Mouse (Mus musculus): ENCODE results near the gene Slc34a1. TPM values are rescaled to one million over a fixed set of nuclear protein-coding genes. Genes with fewer than 3 reads are reported as not detected.

The Slc34a1 gene
- polyA plus RNA-seq, 1 experiment from 2014 or later: not detected

GRCm38 (mm10) chr13:55413333-55413732 lies 15.3 kb downstream of the Slc34a1 start:
- H3K4me2 ChIP-seq: no peak overlapping the region
- H3K4me1 ChIP-seq (ENCODE audit: control insufficient read depth, insufficient read depth, low read length): peaks cover 4% of the 10 kb centered on the region; the same call in 1 of the 2 replicates
- ATAC-seq (ENCODE audit: low FRiP score) (no peak), DNase-seq (ENCODE audit: low spot score, missing footprints) (peak; percentile 4)
- H3K4me3 ChIP-seq (ENCODE audit: low read depth, low read length): no peak overlapping the region
- no peak overlapping the region for H3K9ac ChIP-seq (ENCODE audit: low read length)
- peaks cover 16% of the 10 kb centered on the region for H3K27me3 ChIP-seq (ENCODE audit: control insufficient read depth, insufficient read depth, low read length)
- WGBS: 87% methylated on average over 12 of the region's 12 CpGs
- H3K27ac ChIP-seq (ENCODE audit: low read depth, low read length): no peak overlapping the region
- H3K36me3 ChIP-seq (ENCODE audit: control insufficient read depth, insufficient read depth, low read length): no peaks in the 10 kb centered on the region
- H3K9me3 ChIP-seq (ENCODE audit: control insufficient read depth, low read length): no peaks in the 10 kb centered on the region

- Histone ChIP-seq H3K4me1 (ENCODE audit: control insufficient read depth, insufficient read depth, low read length) (peaks cover 4% of the 10 kb centered on the region; the same call in 1 of the 2 replicates), H3K4me3 (ENCODE audit: low read depth, low read length) (peak within 1 kb of the TSS; percentile 29), H3K36me3 (ENCODE audit: control insufficient read depth, insufficient read depth, low read length) (no peaks in the 10 kb centered on the region), H3K27me3 (ENCODE audit: control insufficient read depth, insufficient read depth, low read length) (peaks cover 30% of the 10 kb centered on the region), H3K9me3 (ENCODE audit: control insufficient read depth, low read length) (no peaks in the 10 kb centered on the region), H3K27ac (ENCODE audit: low read depth, low read length) (no peak within 1 kb of the TSS), H3K9ac (ENCODE audit: low read length) (peak within 1 kb of the TSS; percentile 48; the same call in 1 of the 2 replicates), H3K4me2 (peak within 1 kb of the TSS; percentile 60)
- ATAC-seq (ENCODE audit: low FRiP score) (peak; percentile 27; the same call in 1 of the 2 replicates), DNase-seq (ENCODE audit: low spot score, missing footprints) (peak; percentile 90)
- 8% methylated on average over 41 of the region's 41 CpGs for WGBS
Observed at GRCm38 (mm10) chr13:55414743-55415380, 16.9 kb downstream of the Slc34a1 start, which contains the start of gene Pfn3. Pfn3 (minus strand) TSS chr13:55415232.

- Histone ChIP-seq H3K27ac (ENCODE audit: low read depth, low read length) (no peak overlapping the region), H3K27me3 (ENCODE audit: control insufficient read depth, insufficient read depth, low read length) (peaks cover 53% of the 10 kb centered on the region), H3K4me2 (no peak overlapping the region), H3K4me3 (ENCODE audit: low read depth, low read length) (no peak overlapping the region), H3K9ac (ENCODE audit: low read length) (no peak overlapping the region), H3K9me3 (ENCODE audit: control insufficient read depth, low read length) (no peaks in the 10 kb centered on the region), H3K4me1 (ENCODE audit: control insufficient read depth, insufficient read depth, low read length) (peaks cover 6% of the 10 kb centered on the region), H3K36me3 (ENCODE audit: control insufficient read depth, insufficient read depth, low read length) (no peaks in the 10 kb centered on the region)
- WGBS: 16% methylated on average over 12 of the region's 12 CpGs
- ATAC-seq (ENCODE audit: low FRiP score) (peak; percentile 75), DNase-seq (ENCODE audit: low spot score, missing footprints) (peak; percentile 98)
Observed at GRCm38 (mm10) chr13:55418004-55418403, 20.0 kb downstream of the Slc34a1 start.

GRCm38 (mm10) chr13:55419142-55419541 lies 21.2 kb downstream of the Slc34a1 start:
- Histone ChIP-seq H3K27me3 (ENCODE audit: control insufficient read depth, insufficient read depth, low read length) (peaks cover 52% of the 10 kb centered on the region), H3K36me3 (ENCODE audit: control insufficient read depth, insufficient read depth, low read length) (no peaks in the 10 kb centered on the region), H3K9ac (ENCODE audit: low read length) (no peak overlapping the region), H3K27ac (ENCODE audit: low read depth, low read length) (no peak overlapping the region), H3K4me2 (no peak overlapping the region), H3K9me3 (ENCODE audit: control insufficient read depth, low read length) (no peaks in the 10 kb centered on the region), H3K4me3 (ENCODE audit: low read depth, low read length) (no peak overlapping the region), H3K4me1 (ENCODE audit: control insufficient read depth, insufficient read depth, low read length) (peaks cover 6% of the 10 kb centered on the region)
- no peak for ATAC-seq (ENCODE audit: low FRiP score)
- 90% methylated on average over 5 of the region's 5 CpGs for WGBS
- no peak for DNase-seq (ENCODE audit: low spot score, missing footprints)

- ATAC-seq (ENCODE audit: low FRiP score): no peak
- peaks cover 2% of the 10 kb centered on the region; the same call in 1 of the 2 replicates for H3K4me1 ChIP-seq (ENCODE audit: control insufficient read depth, insufficient read depth, low read length)
- 34% methylated on average over 51 of the region's 51 CpGs for WGBS
- no peak overlapping the region for H3K9ac ChIP-seq (ENCODE audit: low read length)
- no peak overlapping the region for H3K27ac ChIP-seq (ENCODE audit: low read depth, low read length)
- 0 out of 2 replicates have a peak overlapping the region, but pooled peaks have one; percentile 39 for H3K4me2 ChIP-seq
- H3K36me3 ChIP-seq (ENCODE audit: control insufficient read depth, insufficient read depth, low read length): no peaks in the 10 kb centered on the region
- DNase-seq (ENCODE audit: low spot score, missing footprints): peak; percentile 86
- H3K27me3 ChIP-seq (ENCODE audit: control insufficient read depth, insufficient read depth, low read length): peaks cover 44% of the 10 kb centered on the region
- H3K9me3 ChIP-seq (ENCODE audit: control insufficient read depth, low read length): no peaks in the 10 kb centered on the region
- H3K4me3 ChIP-seq (ENCODE audit: low read depth, low read length): no peak overlapping the region
Observed at GRCm38 (mm10) chr13:55420018-55420932, 22.3 kb downstream of the Slc34a1 start.

- H3K36me3 ChIP-seq (ENCODE audit: control insufficient read depth, insufficient read depth, low read length): no peaks in the 10 kb centered on the region
- H3K9ac ChIP-seq (ENCODE audit: low read length): peak overlapping the region; percentile 49
- H3K4me3 ChIP-seq (ENCODE audit: low read depth, low read length): peak overlapping the region; percentile 16
- no peak overlapping the region for H3K27ac ChIP-seq (ENCODE audit: low read depth, low read length)
- H3K4me2 ChIP-seq: peak overlapping the region; percentile 39
- WGBS: 16% methylated on average over 35 of the region's 35 CpGs
- ATAC-seq (ENCODE audit: low FRiP score): peak; percentile 79
- peaks cover 2% of the 10 kb centered on the region; the same call in 1 of the 2 replicates for H3K4me1 ChIP-seq (ENCODE audit: control insufficient read depth, insufficient read depth, low read length)
- H3K27me3 ChIP-seq (ENCODE audit: control insufficient read depth, insufficient read depth, low read length): peaks cover 44% of the 10 kb centered on the region
- no peaks in the 10 kb centered on the region for H3K9me3 ChIP-seq (ENCODE audit: control insufficient read depth, low read length)
- peak; percentile 93 for DNase-seq (ENCODE audit: low spot score, missing footprints)
Observed at GRCm38 (mm10) chr13:55420933-55421800, 23.2 kb downstream of the Slc34a1 start.

GRCm38 (mm10) chr13:55426613-55427012 lies 28.6 kb downstream of the Slc34a1 start, which contains the start of gene F12:
F12 (minus strand) TSS chr13:55426793.
- DNase-seq (ENCODE audit: low spot score, missing footprints) (no peak), ATAC-seq (ENCODE audit: low FRiP score) (no peak)
- H3K36me3 ChIP-seq (ENCODE audit: control insufficient read depth, insufficient read depth, low read length): no peaks in the 10 kb centered on the region
- H3K9me3 ChIP-seq (ENCODE audit: control insufficient read depth, low read length): no peaks in the 10 kb centered on the region; the same call in 1 of the 2 replicates
- no peak within 1 kb of the TSS for H3K27ac ChIP-seq (ENCODE audit: low read depth, low read length)
- no peaks in the 10 kb centered on the region for H3K4me1 ChIP-seq (ENCODE audit: control insufficient read depth, insufficient read depth, low read length)
- no peak within 1 kb of the TSS for H3K9ac ChIP-seq (ENCODE audit: low read length)
- H3K4me3 ChIP-seq (ENCODE audit: low read depth, low read length): no peak within 1 kb of the TSS
- H3K27me3 ChIP-seq (ENCODE audit: control insufficient read depth, insufficient read depth, low read length): peaks cover 6% of the 10 kb centered on the region
- WGBS: 84% methylated on average over 10 of the region's 10 CpGs
- H3K4me2 ChIP-seq: no peak within 1 kb of the TSS

GRCm38 (mm10) chr13:55429226-55429888 lies 31.4 kb downstream of the Slc34a1 start:
- no peaks in the 10 kb centered on the region for H3K36me3 ChIP-seq (ENCODE audit: control insufficient read depth, insufficient read depth, low read length)
- H3K27me3 ChIP-seq (ENCODE audit: control insufficient read depth, insufficient read depth, low read length): no peaks in the 10 kb centered on the region
- no peaks in the 10 kb centered on the region; the same call in 1 of the 2 replicates for H3K9me3 ChIP-seq (ENCODE audit: control insufficient read depth, low read length)
- no peak overlapping the region for H3K9ac ChIP-seq (ENCODE audit: low read length)
- H3K4me1 ChIP-seq (ENCODE audit: control insufficient read depth, insufficient read depth, low read length): no peaks in the 10 kb centered on the region
- ATAC-seq (ENCODE audit: low FRiP score) (no peak), DNase-seq (ENCODE audit: low spot score, missing footprints) (peak; percentile 66)
- no peak overlapping the region for H3K4me3 ChIP-seq (ENCODE audit: low read depth, low read length)
- no peak overlapping the region for H3K27ac ChIP-seq (ENCODE audit: low read depth, low read length)
- no peak overlapping the region for H3K4me2 ChIP-seq
- 75% methylated on average over 12 of the region's 12 CpGs for WGBS
